Mouse (Mus musculus): Measurements from ENCODE around the gene Tmem101.

GRCm38 (mm10) chr11:102111576-102111975 lies 44.6 kb downstream of the Tmem101 start:
- TF ChIP-seq CTCF (IDR thresholded peaks at IDR 0.05; ENCODE audit: borderline replicate concordance, insufficient read depth, low read length) (no peak), POLR2A (IDR thresholded peaks at IDR 0.05; ENCODE audit: low read depth, low read length) (no peak)
